Mouse (Mus musculus) G1E (cell line): Measurements from ENCODE around the gene Ubtd1.

Experiments
- CTCF ChIP-seq: IDR thresholded peaks from 2 replicates; pipeline ENCODE4 v1.5.1; 2012; ENCODE audit warnings: low read depth, low read length, inconsistent platforms, mixed read lengths
- GATA1 ChIP-seq: IDR thresholded peaks from 2 replicates; pipeline ENCODE4 v1.6.1; 2012; ENCODE audit warnings: borderline replicate concordance, low read length, inconsistent platforms, mixed read lengths
- GATA2 ChIP-seq: IDR thresholded peaks from 2 replicates; pipeline ENCODE4 v1.6.1; 2012; ENCODE audit warnings: low read depth, low read length, inconsistent platforms, borderline replicate concordance
- POLR2AphosphoS5 ChIP-seq: IDR thresholded peaks from 2 replicates; pipeline ENCODE4 v1.6.1; 2012; ENCODE audit warnings: low read depth, low read length, inconsistent platforms; ENCODE audit not compliant: insufficient replicate concordance
- TAL1 ChIP-seq: conservative IDR thresholded peaks from 2 replicates; pipeline ENCODE4 v1.6.1; 2012; ENCODE audit warnings: low read depth, low read length, inconsistent platforms, mixed read lengths

DNA sequence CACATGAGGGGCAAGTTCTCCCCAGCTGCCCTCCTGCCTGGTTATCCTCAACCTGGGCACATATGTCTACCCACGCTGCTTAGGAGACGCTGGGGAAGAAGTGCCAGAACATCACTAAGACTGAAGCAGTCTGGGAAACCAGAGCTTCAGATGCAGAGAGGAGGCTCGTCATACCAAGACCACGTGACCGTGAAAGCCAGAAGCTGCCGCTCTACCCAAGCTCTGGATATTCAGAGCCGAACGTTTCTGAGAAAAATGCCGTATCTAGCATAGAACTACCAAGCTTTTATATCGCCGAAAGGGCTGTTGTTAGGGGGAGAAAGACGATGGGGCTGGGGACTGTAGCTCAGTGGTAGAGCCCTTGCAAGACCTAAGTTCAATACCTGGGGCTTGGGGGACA, 56.7 kb downstream of the Ubtd1 start:
- TF ChIP-seq CTCF (no peak), POLR2AphosphoS5 (no peak), GATA1 (no peak), TAL1 (no peak), GATA2 (no peak)
